Mouse (Mus musculus) urinary bladder, postnatal 4 days (tissue): Measurements from ENCODE around the gene Akap2.

Source experiments
- DNase-seq, 2 experiments: peaks; one replicate each; pipeline ENCODE4 v3.0.0; 2021 to 2022; ENCODE audit warnings: low spot score in 2 of 2

The Akap2 gene

DNA sequence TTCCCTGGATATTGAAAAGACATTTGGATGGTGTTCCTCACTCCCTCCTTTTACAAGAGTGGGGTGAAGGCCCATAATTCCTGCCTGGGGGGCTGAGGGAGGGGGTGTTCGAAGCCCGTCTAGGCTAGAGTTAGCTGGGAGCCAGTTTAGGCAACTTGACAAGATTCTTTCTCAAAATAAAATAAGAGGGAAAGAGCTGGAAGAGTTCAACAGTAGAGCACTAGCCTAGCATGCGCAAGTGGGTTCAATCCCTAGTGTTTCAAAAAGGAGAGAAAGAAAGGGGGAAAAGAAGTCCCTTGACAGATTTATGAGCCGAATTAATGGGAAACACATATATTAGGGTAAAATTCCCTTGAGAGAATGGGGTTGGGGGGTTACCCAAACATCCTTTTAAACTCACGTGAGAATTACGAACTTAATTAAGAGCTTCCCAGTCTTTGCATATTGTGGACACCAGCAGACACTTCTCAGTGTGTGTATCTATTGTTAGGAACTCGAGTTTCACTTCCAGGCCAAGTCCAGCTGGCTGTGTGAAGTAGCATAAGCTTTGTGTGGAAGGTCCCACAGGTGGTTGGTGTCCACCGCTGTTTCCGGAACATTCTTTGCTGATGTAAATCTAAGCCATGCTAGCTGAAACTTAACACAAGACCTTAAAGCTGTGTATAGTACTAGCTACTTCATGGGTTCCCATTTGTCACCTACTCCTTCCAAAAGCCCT lies 145.0 kb downstream of the Akap2 start:
- no peak for DNase-seq

- DNase-seq, result no peak
Observed at GRCm38 (mm10) chr4:57866088-57866487, 148.6 kb downstream of the Akap2 start.

- DNase-seq, result no peak
Observed at GRCm38 (mm10) chr4:57866990-57867389, 149.5 kb downstream of the Akap2 start.

DNA sequence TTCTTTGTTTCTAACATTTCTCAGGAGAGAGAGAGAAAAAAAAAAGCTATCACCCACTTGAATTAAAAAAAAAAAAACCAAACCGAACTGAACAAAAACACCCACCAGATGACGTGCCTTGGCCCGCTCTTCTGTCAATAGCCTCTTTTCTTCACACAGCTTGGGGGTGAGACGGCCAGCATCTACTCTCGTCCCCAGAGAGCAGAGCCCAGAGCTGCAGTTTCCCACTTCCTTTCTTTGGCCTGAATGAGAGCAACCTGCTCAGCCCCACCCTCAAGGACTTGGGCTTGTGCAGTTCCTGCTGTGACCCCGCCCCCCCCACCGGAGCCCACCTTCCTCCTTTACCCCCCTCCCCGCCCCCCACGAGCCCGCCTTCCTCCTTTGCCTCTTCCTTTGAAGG lies 150.0 kb downstream of the Akap2 start:
- DNase-seq, result no peak

- DNase-seq, result no peak
Observed at GRCm38 (mm10) chr4:57879137-57879536, 161.7 kb downstream of the Akap2 start.

DNA sequence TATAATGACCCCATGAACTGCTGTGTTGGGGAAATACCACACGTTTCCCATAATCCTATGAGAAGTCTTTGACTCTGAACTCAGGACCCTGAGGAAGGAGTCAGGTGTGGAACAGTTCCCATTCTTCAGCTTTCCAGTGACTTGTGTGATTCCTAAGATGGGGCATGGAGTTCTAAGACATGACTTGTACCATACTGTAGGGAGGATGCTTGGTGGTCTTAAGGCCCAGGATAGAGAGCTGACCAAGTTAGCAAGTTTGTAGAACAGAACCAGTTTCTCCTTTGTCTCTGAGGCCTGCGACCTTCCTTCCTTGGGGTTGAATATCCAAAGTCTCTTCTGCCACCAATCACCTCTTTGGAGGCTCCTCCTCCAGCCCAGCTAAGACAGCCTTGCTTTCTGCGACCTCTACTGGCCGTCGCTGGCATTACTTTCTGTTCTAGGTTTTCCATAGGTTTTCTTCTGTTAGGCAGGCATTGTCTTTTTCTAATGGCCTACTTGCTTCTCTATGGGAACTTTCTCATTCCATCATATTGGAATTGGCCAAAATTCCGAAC lies 162.4 kb downstream of the Akap2 start:
- DNase-seq, result peak; percentile 58 to 86

GRCm38 (mm10) chr4:57883520-57884421 lies 166.3 kb downstream of the Akap2 start:
- DNase-seq, result no peak

GRCm38 (mm10) chr4:57884511-57884910 lies 167.1 kb downstream of the Akap2 start:
- no peak for DNase-seq

DNA sequence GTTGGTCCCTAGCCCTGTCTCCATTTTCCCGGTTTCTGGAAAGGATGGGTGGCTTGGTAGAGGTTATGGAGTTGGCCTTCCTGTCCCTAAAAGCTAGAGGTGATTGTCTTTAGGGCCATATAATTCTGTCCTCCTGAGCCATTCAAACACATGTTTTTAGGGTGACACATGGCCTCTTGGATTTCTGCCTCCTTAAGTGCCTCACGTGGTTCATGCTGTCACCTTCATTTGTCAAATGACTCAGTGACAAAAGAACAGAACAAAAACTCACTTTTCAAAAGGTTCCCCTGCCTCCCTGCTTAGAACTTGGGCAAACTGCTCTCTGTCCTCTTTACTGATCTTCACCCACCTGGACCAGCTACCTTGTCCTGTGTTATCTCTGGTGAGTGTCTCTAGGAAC lies 167.7 kb downstream of the Akap2 start:
- DNase-seq, result no peak

DNA sequence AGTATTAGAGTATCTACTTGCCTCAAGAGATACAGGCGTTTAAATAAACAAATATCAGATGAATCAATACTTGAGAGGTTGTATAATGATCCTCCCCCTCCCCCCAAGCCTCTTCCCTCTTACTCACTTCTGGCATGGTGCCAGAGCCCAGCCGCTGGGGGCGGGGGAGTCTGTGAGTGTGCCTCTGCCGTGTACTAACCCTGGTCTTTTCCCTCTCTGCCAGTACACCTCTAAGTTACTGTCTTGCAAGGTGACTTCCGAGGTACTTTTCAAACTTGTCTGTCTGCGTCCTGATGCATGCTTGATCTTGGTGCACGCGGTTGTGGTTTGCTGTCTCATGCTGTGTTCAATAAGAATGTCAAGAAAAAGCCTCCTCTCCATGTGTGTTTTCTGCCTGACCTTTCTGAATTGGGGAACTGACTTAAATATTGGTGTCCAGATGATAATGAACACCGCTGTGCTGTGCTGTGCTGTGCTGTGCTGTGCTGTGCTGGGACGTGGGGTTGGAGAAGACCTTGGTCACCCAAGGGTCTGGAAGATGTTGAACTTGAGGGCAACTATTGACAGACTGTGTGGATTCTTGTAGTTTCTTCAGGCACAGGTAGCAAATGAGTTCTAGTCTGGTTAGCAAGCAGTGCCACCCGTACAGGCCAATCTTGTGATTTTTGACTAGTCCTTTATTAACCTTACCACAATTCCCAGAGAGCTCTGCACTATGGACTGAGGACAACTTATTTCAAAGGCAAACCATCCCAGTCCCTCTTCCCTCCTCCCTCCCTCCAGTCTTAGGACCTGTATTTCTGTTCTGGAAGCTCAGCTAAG lies 168.8 kb downstream of the Akap2 start:
- DNase-seq, result no peak

GRCm38 (mm10) chr4:57886888-57887230 lies 169.4 kb downstream of the Akap2 start:
- no peak for DNase-seq

GRCm38 (mm10) chr4:57888246-57888645 lies 170.8 kb downstream of the Akap2 start:
- no peak for DNase-seq

- DNase-seq, result peak in 1 of 2 experiments; percentile 3
Observed at GRCm38 (mm10) chr4:57888978-57889377, 171.5 kb downstream of the Akap2 start.

GRCm38 (mm10) chr4:57889773-57890172 lies 172.3 kb downstream of the Akap2 start:
- peak in 1 of 2 experiments; percentile 26 for DNase-seq

GRCm38 (mm10) chr4:57892001-57892586 lies 174.6 kb downstream of the Akap2 start:
- DNase-seq, result no peak

GRCm38 (mm10) chr4:57895140-57895539 lies 177.7 kb downstream of the Akap2 start:
- DNase-seq, result no peak

GRCm38 (mm10) chr4:57895902-57896301 lies 178.4 kb downstream of the Akap2 start:
- DNase-seq, result no peak

DNA sequence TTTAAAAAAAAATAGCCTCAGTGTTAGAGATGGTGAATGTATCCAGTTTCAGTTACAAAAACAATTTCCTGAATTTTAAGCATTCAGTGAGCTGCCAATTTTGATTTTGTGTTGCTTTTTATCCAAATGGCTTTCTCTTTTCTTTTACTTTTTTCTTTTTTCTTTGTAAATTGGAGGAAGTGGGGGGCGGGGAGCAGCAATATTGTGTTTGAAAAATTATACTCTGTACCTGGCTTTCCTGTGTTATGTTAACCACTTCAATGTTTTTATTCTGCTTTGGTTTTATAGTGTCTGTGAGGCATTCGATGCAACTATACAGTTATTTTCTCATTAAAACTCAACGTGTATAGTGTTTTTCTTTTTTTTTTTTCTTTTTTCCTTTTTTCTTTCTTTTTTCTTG lies 179.2 kb downstream of the Akap2 start:
- no peak for DNase-seq

DNA sequence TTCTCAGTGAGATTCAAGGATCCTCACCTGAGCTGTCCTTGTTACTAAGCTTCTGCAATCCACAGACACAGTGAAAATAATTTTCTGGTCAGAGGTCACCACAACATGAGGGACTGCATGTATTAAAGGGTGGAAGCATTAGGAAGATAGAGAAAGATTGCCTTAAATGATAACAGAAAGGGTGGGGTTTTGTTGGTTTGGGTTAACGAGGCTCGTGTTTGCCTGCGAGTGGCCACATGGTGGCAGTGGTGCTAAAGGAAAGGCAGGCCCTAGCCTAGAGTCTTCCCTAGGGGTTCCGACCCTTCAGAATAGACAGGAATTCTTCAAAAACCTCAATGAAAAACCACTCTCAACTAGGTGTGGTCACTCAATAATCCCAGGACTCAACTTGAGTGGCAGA lies 183.8 kb downstream of the Akap2 start:
- DNase-seq, result no peak

- no peak for DNase-seq
Observed at GRCm38 (mm10) chr4:57902619-57903018, 185.2 kb downstream of the Akap2 start.

DNA sequence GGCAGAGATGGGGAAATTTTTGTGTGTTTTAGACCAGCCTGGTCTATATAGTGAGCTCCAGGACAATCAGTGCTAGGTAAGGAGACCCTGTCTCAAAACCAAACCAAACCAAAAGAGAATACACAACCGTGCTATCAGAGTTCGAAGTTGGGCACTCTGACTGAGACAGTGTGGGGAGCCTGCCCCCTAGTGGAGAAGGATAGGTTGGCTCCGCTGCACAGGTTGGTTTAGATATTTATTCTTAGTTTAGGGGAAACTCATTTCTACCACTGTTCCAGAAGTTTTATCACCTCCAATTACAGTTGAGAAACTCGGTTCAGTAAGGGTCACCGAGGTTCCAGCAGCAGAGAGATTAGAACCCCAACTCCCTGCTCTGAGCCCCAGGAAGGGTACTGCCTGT lies 186.8 kb downstream of the Akap2 start:
- peak in 1 of 2 experiments; percentile 71 for DNase-seq
